Mouse (Mus musculus): ENCODE data around the gene Rbpjl. TPM values are rescaled to one million over a fixed set of nuclear protein-coding genes. Genes with fewer than 3 reads are reported as not detected.

The Rbpjl gene
- polyA plus RNA-seq, 1 experiment, result 0.19 TPM

GRCm38 (mm10) chr2:164366947-164367346 is 36.0 kb upstream of the Rbpjl start:
- TF ChIP-seq CTCF (IDR thresholded peaks at IDR 0.05; ENCODE audit: extremely low read depth, insufficient read length, insufficient replicate concordance, low read depth, low read length), result no peak
- no peak for TF ChIP-seq POLR2A (IDR thresholded peaks at IDR 0.05; ENCODE audit: low read depth, low read length)
- H3K27ac ChIP-seq (ENCODE audit: insufficient read depth, low read depth, low read length), result no peak overlapping the region
- 57% methylated on average over 3 of the region's 3 CpGs for WGBS
- H3K36me3 ChIP-seq (ENCODE audit: control insufficient read depth, insufficient read depth, low read length), result no peaks in the 10 kb centered on the region
- no peak overlapping the region for H3K4me3 ChIP-seq (ENCODE audit: low read depth, low read length)
- no peaks in the 10 kb centered on the region for H3K4me1 ChIP-seq (ENCODE audit: control insufficient read depth, insufficient read depth, insufficient read length, low read length)
- H3K27me3 ChIP-seq (ENCODE audit: control insufficient read depth, insufficient read depth, low read length), result no peaks in the 10 kb centered on the region

- no peaks in the 10 kb centered on the region for H3K4me1 ChIP-seq (ENCODE audit: control insufficient read depth, insufficient read depth, insufficient read length, low read length)
- no peaks in the 10 kb centered on the region for H3K36me3 ChIP-seq (ENCODE audit: control insufficient read depth, insufficient read depth, low read length)
- no peak overlapping the region for H3K4me3 ChIP-seq (ENCODE audit: low read depth, low read length)
- 58% methylated on average over 6 of the region's 6 CpGs for WGBS
- no peak for TF ChIP-seq CTCF (IDR thresholded peaks at IDR 0.05; ENCODE audit: extremely low read depth, insufficient read length, insufficient replicate concordance, low read depth, low read length)
- no peak for TF ChIP-seq POLR2A (IDR thresholded peaks at IDR 0.05; ENCODE audit: low read depth, low read length)
- no peaks in the 10 kb centered on the region for H3K27me3 ChIP-seq (ENCODE audit: control insufficient read depth, insufficient read depth, low read length)
- H3K27ac ChIP-seq (ENCODE audit: insufficient read depth, low read depth, low read length), result no peak overlapping the region
These were observed 34.3 kb upstream of the Rbpjl start for GRCm38 (mm10) chr2:164368620-164369105.

- no peak overlapping the region for H3K4me3 ChIP-seq (ENCODE audit: low read depth, low read length)
- TF ChIP-seq CTCF (IDR thresholded peaks at IDR 0.05; ENCODE audit: extremely low read depth, insufficient read length, insufficient replicate concordance, low read depth, low read length) (no peak), POLR2A (IDR thresholded peaks at IDR 0.05; ENCODE audit: low read depth, low read length) (no peak)
- H3K4me1 ChIP-seq (ENCODE audit: control insufficient read depth, insufficient read depth, insufficient read length, low read length), result no peaks in the 10 kb centered on the region
- H3K27me3 ChIP-seq (ENCODE audit: control insufficient read depth, insufficient read depth, low read length), result no peaks in the 10 kb centered on the region; the same call in 1 of the 2 replicates
- H3K27ac ChIP-seq (ENCODE audit: insufficient read depth, low read depth, low read length), result no peak overlapping the region
- 62% methylated on average over 3 of the region's 3 CpGs for WGBS
- H3K36me3 ChIP-seq (ENCODE audit: control insufficient read depth, insufficient read depth, low read length), result no peaks in the 10 kb centered on the region
These were observed 31.6 kb upstream of the Rbpjl start for GRCm38 (mm10) chr2:164371371-164371770.

- 32% methylated on average over 3 of the region's 3 CpGs for WGBS
- H3K4me1 ChIP-seq (ENCODE audit: control insufficient read depth, insufficient read depth, insufficient read length, low read length), result no peaks in the 10 kb centered on the region
- no peak overlapping the region for H3K4me3 ChIP-seq (ENCODE audit: low read depth, low read length)
- H3K27me3 ChIP-seq (ENCODE audit: control insufficient read depth, insufficient read depth, low read length), result no peaks in the 10 kb centered on the region; the same call in 1 of the 2 replicates
- no peak overlapping the region for H3K27ac ChIP-seq (ENCODE audit: insufficient read depth, low read depth, low read length)
- TF ChIP-seq CTCF (IDR thresholded peaks at IDR 0.05; ENCODE audit: extremely low read depth, insufficient read length, insufficient replicate concordance, low read depth, low read length), result no peak
- no peak for TF ChIP-seq POLR2A (IDR thresholded peaks at IDR 0.05; ENCODE audit: low read depth, low read length)
- no peaks in the 10 kb centered on the region for H3K36me3 ChIP-seq (ENCODE audit: control insufficient read depth, insufficient read depth, low read length)
These were observed 30.4 kb upstream of the Rbpjl start for GRCm38 (mm10) chr2:164372408-164373053.

- Histone ChIP-seq H3K4me3 (ENCODE audit: low read depth, low read length) (no peak overlapping the region), H3K27ac (ENCODE audit: insufficient read depth, low read depth, low read length) (no peak overlapping the region), H3K36me3 (ENCODE audit: control insufficient read depth, insufficient read depth, low read length) (no peaks in the 10 kb centered on the region), H3K27me3 (ENCODE audit: control insufficient read depth, insufficient read depth, low read length) (no peaks in the 10 kb centered on the region; the same call in 1 of the 2 replicates), H3K4me1 (ENCODE audit: control insufficient read depth, insufficient read depth, insufficient read length, low read length) (no peaks in the 10 kb centered on the region)
- WGBS, result 11% methylated on average over 4 of the region's 4 CpGs
- TF ChIP-seq POLR2A (IDR thresholded peaks at IDR 0.05; ENCODE audit: low read depth, low read length) (no peak), CTCF (IDR thresholded peaks at IDR 0.05; ENCODE audit: extremely low read depth, insufficient read length, insufficient replicate concordance, low read depth, low read length) (no peak)
These were observed 29.8 kb upstream of the Rbpjl start for GRCm38 (mm10) chr2:164373187-164373586.

GRCm38 (mm10) chr2:164377478-164378426 is 25.2 kb upstream of the Rbpjl start:
- no peak overlapping the region for H3K27ac ChIP-seq (ENCODE audit: insufficient read depth, low read depth, low read length)
- 78% methylated on average over 15 of the region's 15 CpGs for WGBS
- H3K36me3 ChIP-seq (ENCODE audit: control insufficient read depth, insufficient read depth, low read length), result no peaks in the 10 kb centered on the region
- no peaks in the 10 kb centered on the region for H3K4me1 ChIP-seq (ENCODE audit: control insufficient read depth, insufficient read depth, insufficient read length, low read length)
- no peak overlapping the region for H3K4me3 ChIP-seq (ENCODE audit: low read depth, low read length)
- no peaks in the 10 kb centered on the region; the same call in 1 of the 2 replicates for H3K27me3 ChIP-seq (ENCODE audit: control insufficient read depth, insufficient read depth, low read length)
- TF ChIP-seq CTCF (IDR thresholded peaks at IDR 0.05; ENCODE audit: extremely low read depth, insufficient read length, insufficient replicate concordance, low read depth, low read length) (no peak), POLR2A (IDR thresholded peaks at IDR 0.05; ENCODE audit: low read depth, low read length) (no peak)

GRCm38 (mm10) chr2:164381726-164382125 is 21.2 kb upstream of the Rbpjl start:
- WGBS, result 80% methylated on average over 8 of the region's 8 CpGs
- no peaks in the 10 kb centered on the region for H3K4me1 ChIP-seq (ENCODE audit: control insufficient read depth, insufficient read depth, insufficient read length, low read length)
- no peak overlapping the region for H3K4me3 ChIP-seq (ENCODE audit: low read depth, low read length)
- no peak overlapping the region for H3K27ac ChIP-seq (ENCODE audit: insufficient read depth, low read depth, low read length)
- H3K27me3 ChIP-seq (ENCODE audit: control insufficient read depth, insufficient read depth, low read length), result peaks cover 8% of the 10 kb centered on the region; the same call in 1 of the 2 replicates
- no peaks in the 10 kb centered on the region for H3K36me3 ChIP-seq (ENCODE audit: control insufficient read depth, insufficient read depth, low read length)
- TF ChIP-seq CTCF (IDR thresholded peaks at IDR 0.05; ENCODE audit: extremely low read depth, insufficient read length, insufficient replicate concordance, low read depth, low read length), result no peak
- TF ChIP-seq POLR2A (IDR thresholded peaks at IDR 0.05; ENCODE audit: low read depth, low read length), result no peak
